Comparison of ENCODE assay signal across 26 mouse cellular contexts in the genomic region with DNA sequence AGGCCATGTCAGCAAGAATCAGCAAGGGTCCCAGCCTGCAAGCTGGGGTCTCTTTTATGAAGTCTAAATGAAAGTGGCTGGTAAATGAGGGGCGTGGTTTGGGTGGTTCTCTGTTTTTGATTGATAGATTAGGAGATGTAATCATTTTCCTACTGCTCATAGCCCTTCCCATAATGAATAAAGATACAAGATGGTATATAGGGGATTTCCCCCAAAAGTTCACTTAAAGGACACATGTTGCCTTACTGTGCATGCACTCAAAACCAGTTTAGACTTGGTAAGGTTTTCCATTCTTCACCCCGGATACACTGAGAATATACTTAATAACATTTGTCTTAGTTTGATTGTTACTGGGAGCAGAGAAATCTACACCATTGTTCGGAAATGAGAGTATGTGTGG.
"Had no signal": no experiment of that assay in that cellular context is flagged by ENCODE, and none has a peak within 500 bp of the region (broad histone marks: within the 10 kb centered on the region; RNA-seq: fewer than 3 reads in every experiment).

No protein-coding gene starts in this region.

- ATAC-seq: hindbrain, postnatal 0 days; intestine, embryonic 16.5 days; liver, embryonic 12.5 days had no signal

- H3K4me1 ChIP-seq: heart, embryonic 10.5 days; heart, embryonic 15.5 days; limb, embryonic 15.5 days; liver, embryonic 12.5 days had no signal

- H3K9ac ChIP-seq: heart, embryonic 13.5 days; heart, embryonic 15.5 days; hindbrain, embryonic 13.5 days; hindbrain, embryonic 15.5 days; kidney, embryonic 15.5 days; limb, embryonic 13.5 days; limb, embryonic 15.5 days; liver, embryonic 12.5 days; liver, embryonic 14.5 days had no signal

- H3K9me3 ChIP-seq: heart, embryonic 10.5 days; heart, embryonic 15.5 days; hindbrain, embryonic 15.5 days; kidney, embryonic 15.5 days; limb, embryonic 13.5 days; limb, embryonic 15.5 days; liver, embryonic 12.5 days had no signal

- H3K36me3 ChIP-seq: heart, embryonic 10.5 days; heart, embryonic 13.5 days; heart, embryonic 15.5 days; hindbrain, embryonic 13.5 days; hindbrain, embryonic 15.5 days; kidney, embryonic 15.5 days; limb, embryonic 13.5 days; limb, embryonic 15.5 days; liver, embryonic 12.5 days had no signal

- H3K4me2 ChIP-seq: heart, embryonic 13.5 days; heart, embryonic 15.5 days; hindbrain, embryonic 13.5 days; hindbrain, embryonic 15.5 days; kidney, embryonic 15.5 days; limb, embryonic 13.5 days; limb, embryonic 15.5 days; liver, embryonic 12.5 days had no signal

- H3K27me3 ChIP-seq: hindbrain, embryonic 13.5 days; limb, embryonic 15.5 days; liver, embryonic 12.5 days had no signal

- DNase-seq: gastrocnemius, postnatal 14 days; gastrocnemius, postnatal 36 days; heart, adult 18-20 months; heart, postnatal 14 days; heart, postnatal 36 days; kidney, adult 11 months; kidney, adult 2 months; kidney, adult 9 months; kidney, postnatal 14 days; kidney, postnatal 36 days; layer of hippocampus, adult 9-11 months; layer of hippocampus, postnatal 36 days; left cerebral cortex, postnatal 4 days had no signal

- H3K27ac ChIP-seq: heart, embryonic 10.5 days; heart, embryonic 13.5 days; heart, embryonic 15.5 days; hindbrain, embryonic 13.5 days; hindbrain, embryonic 15.5 days; hindbrain, postnatal 0 days; kidney, embryonic 15.5 days; kidney, postnatal 0 days; limb, embryonic 13.5 days; limb, embryonic 15.5 days; liver, embryonic 12.5 days; liver, embryonic 14.5 days had no signal

- H3K4me3 ChIP-seq: heart, embryonic 10.5 days; heart, embryonic 13.5 days; heart, embryonic 15.5 days; hindbrain, embryonic 13.5 days; hindbrain, embryonic 15.5 days; kidney, embryonic 15.5 days; limb, embryonic 13.5 days; limb, embryonic 15.5 days; liver, embryonic 12.5 days had no signal
